Mouse (Mus musculus): Measurements from ENCODE around the gene Srcin1.

The Srcin1 gene

GRCm38 (mm10) chr11:97578286-97578685 lies 2.3 kb upstream of the Srcin1 start:
- peak; percentile 51 for DNase-seq (ENCODE audit: low spot score)

GRCm38 (mm10) chr11:97575638-97576037 lies 348 bp downstream of the Srcin1 start:
- peak; percentile 82 for DNase-seq (ENCODE audit: low spot score)

DNA sequence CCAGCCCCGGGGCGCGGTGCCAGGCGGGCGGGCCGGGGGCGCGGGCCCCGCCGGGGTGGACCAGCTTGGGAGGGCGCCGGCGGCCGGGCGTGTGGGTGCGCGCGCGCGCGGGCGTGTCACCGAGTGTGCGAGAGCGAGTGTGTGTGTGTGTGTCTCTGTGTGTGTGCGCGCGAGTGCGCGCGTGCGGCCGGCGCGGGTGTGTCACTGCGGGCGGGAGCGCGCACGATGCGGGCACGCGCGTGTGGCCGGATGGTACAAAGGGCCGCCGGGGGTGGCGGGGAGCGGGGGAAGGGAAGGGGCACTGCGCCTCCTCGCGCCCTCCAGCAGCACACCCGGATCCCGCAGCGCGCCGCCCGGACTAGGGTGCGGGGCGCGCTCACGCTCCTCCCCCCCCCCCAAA lies 911 bp downstream of the Srcin1 start:
- peak; percentile 52 for DNase-seq (ENCODE audit: low spot score)

- DNase-seq (ENCODE audit: low spot score): no peak
These were observed 1.4 kb downstream of the Srcin1 start for GRCm38 (mm10) chr11:97574551-97575051.

DNA sequence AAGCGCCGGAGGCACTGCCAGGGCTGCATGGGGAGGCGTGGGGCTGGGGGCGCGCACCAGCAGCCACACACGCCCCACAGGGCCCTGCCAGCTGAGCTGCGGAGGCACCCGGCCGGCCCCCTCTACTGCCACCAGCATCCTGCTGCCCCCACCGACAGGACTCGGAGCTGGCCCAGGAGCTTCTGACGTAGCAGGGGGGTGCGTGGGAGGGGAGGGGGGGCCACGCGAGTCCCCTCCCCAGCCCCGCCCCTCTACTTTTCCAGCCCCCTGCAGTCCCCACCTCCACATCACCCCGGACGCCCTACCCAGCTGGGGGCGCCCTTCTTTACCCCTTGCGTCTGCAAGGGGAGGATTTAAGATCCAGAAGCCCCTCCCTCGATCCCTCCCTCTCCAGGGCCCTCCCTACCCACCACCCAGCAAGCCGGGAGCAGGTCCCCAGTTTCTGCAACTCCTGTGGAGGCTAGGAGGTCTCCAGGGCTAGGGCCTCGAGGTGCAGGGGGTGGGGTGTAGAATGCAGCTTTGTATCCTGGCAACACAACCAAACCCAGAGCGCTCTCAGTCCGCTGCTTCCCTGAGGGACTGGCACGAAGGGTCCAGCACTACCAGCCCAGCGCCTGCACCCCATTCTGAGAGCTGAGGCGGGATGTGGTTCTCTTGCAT lies 2.0 kb downstream of the Srcin1 start:
- DNase-seq (ENCODE audit: low spot score): peak; percentile 57

- no peak for DNase-seq (ENCODE audit: low spot score)
These were observed 3.0 kb downstream of the Srcin1 start for GRCm38 (mm10) chr11:97572895-97573480.

GRCm38 (mm10) chr11:97572089-97572345 lies 4.0 kb downstream of the Srcin1 start:
- no peak for DNase-seq (ENCODE audit: low spot score)

GRCm38 (mm10) chr11:97571266-97572088 lies 4.5 kb downstream of the Srcin1 start:
- no peak for DNase-seq (ENCODE audit: low spot score)

DNA sequence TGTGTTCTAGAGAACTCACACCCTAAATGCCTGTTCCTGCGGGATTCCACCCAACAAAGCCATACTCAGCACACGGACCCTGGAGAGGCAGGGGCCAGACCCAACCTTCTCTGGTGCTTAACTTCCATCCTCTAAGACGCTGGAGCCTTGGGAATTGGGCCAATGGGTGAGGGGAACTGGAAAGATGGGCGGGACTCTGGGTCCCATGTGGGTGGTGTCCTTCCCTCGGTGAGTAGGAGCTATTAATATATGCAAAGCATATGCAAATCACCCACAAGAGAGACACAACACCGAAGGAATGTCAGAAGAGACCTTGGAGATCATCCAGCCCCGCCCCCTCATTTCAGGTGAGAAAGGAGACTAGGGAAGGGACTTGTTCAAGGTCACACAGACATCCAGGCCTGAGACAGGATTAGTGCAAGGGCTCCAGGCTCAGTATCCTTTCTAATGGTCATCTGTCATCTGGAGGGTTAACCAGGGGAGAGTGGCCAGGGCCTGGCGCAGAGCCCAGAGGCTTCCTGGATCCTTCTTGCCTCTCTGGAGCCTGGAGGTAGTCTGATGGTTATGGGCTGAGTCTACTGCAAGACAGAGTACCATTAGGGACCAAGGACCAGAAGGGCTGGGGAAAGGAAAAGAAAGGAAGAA lies 5.4 kb downstream of the Srcin1 start:
- no peak for DNase-seq (ENCODE audit: low spot score)

DNA sequence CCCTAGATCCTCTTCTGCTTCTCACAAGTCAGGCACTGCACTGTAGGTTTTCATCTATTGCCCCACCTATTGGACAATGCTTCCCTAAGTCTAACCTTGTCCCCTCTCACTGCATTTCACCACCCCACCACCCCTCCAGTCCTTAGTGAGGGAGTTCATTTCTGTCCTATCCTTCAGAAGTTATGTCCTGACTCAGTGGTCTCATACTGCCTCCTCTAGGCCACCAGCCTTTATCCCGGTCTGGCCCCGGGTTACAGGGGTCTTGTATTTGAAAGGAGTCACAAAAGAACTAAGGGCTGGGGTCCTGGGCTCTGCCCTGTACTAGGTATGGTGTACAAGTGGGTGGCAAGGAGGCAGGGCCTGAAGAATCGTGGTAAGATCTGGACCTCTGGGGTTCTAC lies 6.2 kb downstream of the Srcin1 start:
- no peak for DNase-seq (ENCODE audit: low spot score)

DNA sequence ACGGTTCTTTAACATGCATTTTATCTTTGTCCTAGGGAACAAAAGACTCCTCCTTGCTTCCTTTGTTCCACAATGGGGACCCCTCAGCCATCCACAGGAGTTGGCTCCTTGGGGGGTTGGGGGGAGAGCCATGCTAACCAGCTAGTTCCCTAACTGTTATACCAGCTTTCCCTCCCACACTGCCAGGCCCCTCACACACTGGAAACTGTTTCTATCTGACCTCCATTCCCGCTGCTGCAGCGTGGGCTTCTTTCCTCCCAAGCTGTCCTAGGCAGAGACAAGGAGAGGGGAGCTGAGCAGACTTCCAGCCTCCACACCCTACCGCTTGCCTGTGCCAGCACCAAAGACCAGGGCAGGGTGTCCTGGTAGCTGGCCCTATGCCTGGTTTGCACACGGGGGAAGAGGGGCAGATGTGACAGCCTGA lies 6.7 kb downstream of the Srcin1 start:
- peak; percentile 63 for DNase-seq (ENCODE audit: low spot score)

DNA sequence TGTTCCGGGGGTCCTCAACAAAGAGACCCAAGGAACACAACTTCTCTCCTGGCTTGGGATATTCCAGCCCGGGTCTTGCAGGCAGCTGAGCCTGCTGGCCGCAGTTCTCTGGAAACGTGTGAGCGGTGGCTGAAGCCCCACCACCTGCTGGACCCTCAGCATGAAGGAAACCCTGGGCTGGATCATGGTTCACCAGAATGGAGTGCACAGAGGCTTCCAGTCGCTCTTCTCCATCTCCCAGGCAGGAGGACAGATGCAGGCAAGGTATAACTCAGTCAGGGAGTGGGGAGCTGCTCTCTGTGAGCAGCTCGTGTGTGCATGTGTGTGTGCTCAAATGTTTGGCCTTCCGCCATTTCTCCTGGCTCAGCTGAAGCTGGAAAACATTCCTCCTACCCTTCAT lies 7.3 kb downstream of the Srcin1 start:
- DNase-seq (ENCODE audit: low spot score): peak; percentile 87

- no peak for DNase-seq (ENCODE audit: low spot score)
These were observed 8.5 kb downstream of the Srcin1 start for GRCm38 (mm10) chr11:97567480-97567879.

GRCm38 (mm10) chr11:97566551-97566950 lies 9.4 kb downstream of the Srcin1 start:
- no peak for DNase-seq (ENCODE audit: low spot score)

DNA sequence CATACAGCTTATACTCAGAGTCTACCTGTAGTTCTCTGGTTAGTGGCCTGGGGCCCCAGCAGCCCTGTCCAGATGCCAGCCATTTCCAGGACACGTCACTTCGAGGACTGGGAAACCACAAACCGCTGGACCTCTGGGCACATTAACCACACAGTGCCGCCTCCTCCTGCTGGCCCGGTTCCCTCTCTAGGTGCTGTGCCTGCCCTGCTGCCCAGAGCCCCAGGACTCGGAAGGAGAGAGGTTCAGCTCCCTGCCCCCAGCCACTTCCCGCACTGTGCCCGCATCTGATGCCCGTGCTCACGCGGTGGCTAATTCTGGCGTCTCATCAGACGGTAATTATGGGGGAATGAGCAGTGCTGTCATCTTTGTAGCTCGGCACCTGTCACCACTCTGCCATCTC lies 12.3 kb downstream of the Srcin1 start:
- no peak for DNase-seq (ENCODE audit: low spot score)

- no peak for DNase-seq (ENCODE audit: low spot score)
These were observed 13.4 kb downstream of the Srcin1 start for GRCm38 (mm10) chr11:97562536-97562935.

- no peak for DNase-seq (ENCODE audit: low spot score)
These were observed 15.6 kb downstream of the Srcin1 start for GRCm38 (mm10) chr11:97560210-97560963.

- no peak for DNase-seq (ENCODE audit: low spot score)
These were observed 16.4 kb downstream of the Srcin1 start for GRCm38 (mm10) chr11:97559549-97559948.

GRCm38 (mm10) chr11:97557885-97558284 lies 18.1 kb downstream of the Srcin1 start:
- DNase-seq (ENCODE audit: low spot score): no peak

DNA sequence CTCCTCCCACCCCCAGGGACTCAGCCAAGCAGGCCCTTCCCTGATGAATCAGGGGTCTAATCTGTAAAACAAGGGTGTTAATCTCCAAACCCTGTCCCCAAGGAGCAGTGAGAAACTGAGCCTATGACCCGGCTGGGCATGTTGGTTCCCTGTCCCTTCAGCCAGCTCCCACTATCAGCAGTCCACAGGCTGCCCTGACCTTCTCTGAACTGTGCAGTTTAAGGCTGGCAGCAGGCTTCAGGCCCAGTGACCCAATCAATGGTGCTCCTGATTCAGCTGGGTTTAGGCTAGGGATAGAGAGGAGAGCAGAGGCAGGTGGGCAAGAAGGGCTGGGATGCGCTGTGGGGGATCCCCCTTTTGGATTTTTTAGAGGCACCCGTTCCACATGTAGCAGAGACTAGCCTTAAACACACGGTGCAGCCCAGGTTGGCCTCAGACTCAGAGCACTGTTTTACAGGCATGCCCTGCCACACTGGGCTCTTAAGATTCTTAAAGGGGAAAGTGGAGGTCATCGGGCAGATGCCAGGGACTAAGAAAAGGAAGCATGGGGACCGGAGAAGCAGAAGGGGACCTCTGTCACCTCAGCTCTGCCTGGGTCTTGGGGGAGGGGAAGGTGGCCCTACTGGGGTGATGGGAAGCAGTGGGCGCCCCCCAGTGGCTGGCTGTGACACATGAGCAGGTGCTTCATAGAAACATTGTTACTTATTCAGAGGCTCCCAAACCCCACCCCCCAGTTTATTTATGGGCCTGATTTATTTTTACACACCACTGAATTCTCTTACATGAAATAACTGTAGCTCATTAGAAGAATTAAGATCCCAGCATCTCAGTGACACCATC lies 19.2 kb downstream of the Srcin1 start:
- DNase-seq (ENCODE audit: low spot score): peak; percentile 52

DNA sequence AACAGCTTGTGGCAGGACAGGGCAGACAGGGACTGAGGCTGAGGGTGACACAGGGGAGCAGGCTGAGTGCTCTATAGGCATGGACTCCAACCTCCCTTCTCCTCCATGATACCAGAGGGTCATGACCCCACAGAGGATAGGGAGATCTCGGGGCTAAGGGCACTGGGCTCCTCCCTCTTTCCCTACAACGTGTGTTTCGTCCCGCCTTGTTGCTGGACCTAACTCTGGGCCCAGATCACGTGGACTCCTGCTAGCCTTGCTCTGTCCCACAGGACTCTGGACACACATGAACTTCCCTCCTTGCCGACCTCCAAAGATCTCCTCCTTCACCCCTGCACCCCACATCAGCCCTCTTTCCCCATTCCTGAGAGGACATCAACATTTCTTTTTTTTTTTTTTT lies 20.8 kb downstream of the Srcin1 start:
- no peak for DNase-seq (ENCODE audit: low spot score)
